Mouse (Mus musculus) limb, embryonic 13.5 days (tissue): ENCODE results near the gene C2. TPM values are rescaled to one million over a fixed set of nuclear protein-coding genes. Genes with fewer than 3 reads are reported as not detected.

Experiments used
- ATAC-seq: fragments of 200-750 bp; cut with Nextera tagmentation; 2 replicates; pipeline ENCODE4 v1.8.0; 2017; ENCODE audit warnings: low read depth, moderate number of reproducible peaks, moderate TSS enrichment; ENCODE audit not compliant: low FRiP score
- H3K27ac ChIP-seq: fragments of 300-500 bp; sonication (generic); 2 replicates; pipeline ENCODE4 v1.5.1; 2015; ENCODE audit warnings: inconsistent platforms, mild to moderate bottlenecking, moderate library complexity
- H3K27me3 ChIP-seq: fragments of 300-500 bp; sonication (generic); 2 replicates; pipeline ENCODE4 v1.6.1; 2015; ENCODE audit warnings: mild to moderate bottlenecking, inconsistent platforms
- H3K36me3 ChIP-seq: fragments of 300-500 bp; sonication (generic); 2 replicates; pipeline ENCODE4 v1.6.1; 2015; ENCODE audit warnings: inconsistent platforms, mild to moderate bottlenecking, moderate library complexity
- H3K4me1 ChIP-seq: fragments of 300-500 bp; sonication (generic); 2 replicates; pipeline ENCODE4 v1.6.1; 2015; ENCODE audit warnings: inconsistent platforms
- H3K4me2 ChIP-seq: fragments of 300-500 bp; sonication (generic); replicated peaks from 2 replicates; pipeline ENCODE4 v1.6.1; 2015; ENCODE audit warnings: inconsistent platforms, mild to moderate bottlenecking, moderate library complexity
- H3K4me3 ChIP-seq: fragments of 300-500 bp; sonication (generic); 2 replicates; pipeline ENCODE4 v1.5.1; 2015; ENCODE audit warnings: moderate library complexity, mild to moderate bottlenecking, inconsistent platforms
- H3K9ac ChIP-seq: fragments of 300-500 bp; sonication (generic); 2 replicates; pipeline ENCODE4 v1.6.1; 2015; ENCODE audit warnings: mild to moderate bottlenecking, inconsistent platforms
- H3K9me3 ChIP-seq: fragments of 300-500 bp; sonication (generic); 2 replicates; pipeline ENCODE4 v1.6.1; 2016; ENCODE audit warnings: inconsistent platforms
- WGBS: fragments of 180-500 bp; shearing (Covaris S2); methylation state at CpG from one replicate; pipeline ENCODE4 v1.1.7; 2015; 5-methylcytosine and 5-hydroxymethylcytosine counted together
- polyA plus RNA-seq: library from polyadenylated mRNA; unstranded; fragments of >200 nt; fragmentation: Nextera tagmentation; extraction: Ambion mirVana; gene quantifications from 2 replicates; pipeline ENCODE4 v1.2.1, GENCODE M21; 2015

C2 gene
- polyA plus RNA-seq, 1 experiment from 2014 or later = 1.6 TPM

- no peak overlapping the region for H3K9ac ChIP-seq
- no peaks in the 10 kb centered on the region for H3K9me3 ChIP-seq
- H3K4me2 ChIP-seq = no peak overlapping the region
- WGBS = 98% methylated on average over 2 of the region's 2 CpGs
- H3K4me1 ChIP-seq = peaks cover 19% of the 10 kb centered on the region
- H3K27ac ChIP-seq = no peak overlapping the region
- no peak overlapping the region for H3K4me3 ChIP-seq
- H3K36me3 ChIP-seq = peaks cover 8% of the 10 kb centered on the region
- no peak for ATAC-seq
- H3K27me3 ChIP-seq = no peaks in the 10 kb centered on the region
Measured at GRCm38 (mm10) chr17:34891377-34891776, 6.7 kb downstream of the C2 start.

DNA sequence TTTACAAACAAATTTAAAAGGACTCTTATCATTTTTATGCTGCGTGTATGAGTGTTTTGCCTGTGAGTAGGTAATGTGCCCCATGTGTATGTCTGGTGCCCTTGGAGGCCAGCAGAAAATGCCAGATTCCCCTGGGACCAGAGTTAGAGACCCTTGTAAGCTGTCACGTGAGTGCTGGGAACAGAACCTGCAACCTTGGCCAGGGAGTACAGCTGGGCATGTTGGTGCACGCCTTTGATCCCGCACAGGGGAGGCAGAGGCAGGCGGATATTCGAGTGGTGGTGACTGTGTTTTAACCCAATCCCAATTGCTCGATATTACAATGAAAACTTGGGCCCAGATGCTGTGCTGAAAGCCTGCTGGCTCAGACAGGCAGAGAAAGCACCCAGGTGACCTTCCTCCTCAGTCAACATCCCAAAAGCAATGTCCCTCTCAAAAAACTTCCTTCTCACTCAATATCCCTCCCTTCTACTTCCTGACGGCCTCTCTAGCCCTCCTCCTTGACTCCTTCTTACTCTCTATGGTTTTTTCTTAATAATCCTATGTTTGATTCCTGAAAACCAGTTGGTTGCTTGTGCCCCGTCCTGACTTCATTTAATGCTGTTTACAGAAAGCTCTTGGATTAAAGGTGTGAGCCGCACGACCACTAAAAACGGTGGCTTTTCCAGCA is 7.9 kb downstream of the C2 start:
- no peaks in the 10 kb centered on the region for H3K27me3 ChIP-seq
- ATAC-seq = no peak
- peaks cover 7% of the 10 kb centered on the region for H3K4me1 ChIP-seq
- H3K4me2 ChIP-seq = no peak overlapping the region
- H3K4me3 ChIP-seq = no peak overlapping the region
- WGBS = 81% methylated on average over 12 of the region's 12 CpGs
- H3K27ac ChIP-seq = no peak overlapping the region
- H3K36me3 ChIP-seq = no peaks in the 10 kb centered on the region
- no peaks in the 10 kb centered on the region for H3K9me3 ChIP-seq
- H3K9ac ChIP-seq = no peak overlapping the region

- no peak overlapping the region for H3K9ac ChIP-seq
- WGBS = 87% methylated on average over 5 of the region's 5 CpGs
- H3K4me2 ChIP-seq = no peak overlapping the region
Measured at GRCm38 (mm10) chr17:34887942-34888341, 10.1 kb downstream of the C2 start.

DNA sequence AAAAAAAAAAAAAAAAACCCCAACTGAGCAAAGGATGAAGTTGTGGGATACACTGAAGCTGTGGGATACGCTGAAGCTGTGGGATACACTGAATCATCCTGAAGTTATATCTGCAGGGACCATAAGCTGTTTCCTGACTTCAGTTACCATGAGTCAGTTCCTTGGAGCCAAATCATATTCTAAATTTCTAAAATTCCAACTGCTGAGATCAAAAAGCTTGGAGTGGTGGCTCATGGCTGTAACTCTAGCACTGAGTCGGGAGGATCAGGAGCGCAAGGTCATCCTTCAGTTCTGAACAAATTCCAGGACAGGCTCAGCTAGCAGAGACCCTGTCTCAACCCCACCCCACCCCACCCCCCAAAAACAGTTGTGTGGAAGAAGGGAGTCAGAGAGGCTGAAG is 12.4 kb downstream of the C2 start:
- H3K4me3 ChIP-seq = no peak overlapping the region
- no peak overlapping the region for H3K9ac ChIP-seq
- H3K9me3 ChIP-seq = no peaks in the 10 kb centered on the region
- no peaks in the 10 kb centered on the region for H3K4me1 ChIP-seq
- H3K36me3 ChIP-seq = no peaks in the 10 kb centered on the region
- H3K27ac ChIP-seq = no peak overlapping the region
- no peak for ATAC-seq
- 73% methylated on average over 3 of the region's 3 CpGs for WGBS
- H3K4me2 ChIP-seq = no peak overlapping the region
- peaks cover 13% of the 10 kb centered on the region for H3K27me3 ChIP-seq

More at GRCm38 (mm10) chr17:34887942-34888341, 10.1 kb downstream of the C2 start:
- ATAC-seq = no peak
- no peak overlapping the region for H3K4me3 ChIP-seq
- no peaks in the 10 kb centered on the region for H3K27me3 ChIP-seq
- no peaks in the 10 kb centered on the region for H3K9me3 ChIP-seq
- H3K4me1 ChIP-seq = no peaks in the 10 kb centered on the region
- H3K27ac ChIP-seq = no peak overlapping the region
- no peaks in the 10 kb centered on the region for H3K36me3 ChIP-seq

GRCm38 (mm10) chr17:34884704-34885103 is 13.4 kb downstream of the C2 start:
- no peaks in the 10 kb centered on the region for H3K9me3 ChIP-seq
- no peak overlapping the region for H3K4me3 ChIP-seq
- H3K36me3 ChIP-seq = no peaks in the 10 kb centered on the region
- no peak overlapping the region for H3K9ac ChIP-seq
- no peaks in the 10 kb centered on the region for H3K4me1 ChIP-seq
- no peak overlapping the region for H3K4me2 ChIP-seq
- no peak for ATAC-seq
- no peak overlapping the region for H3K27ac ChIP-seq
- 89% methylated on average over 6 of the region's 6 CpGs for WGBS
- peaks cover 16% of the 10 kb centered on the region for H3K27me3 ChIP-seq

DNA sequence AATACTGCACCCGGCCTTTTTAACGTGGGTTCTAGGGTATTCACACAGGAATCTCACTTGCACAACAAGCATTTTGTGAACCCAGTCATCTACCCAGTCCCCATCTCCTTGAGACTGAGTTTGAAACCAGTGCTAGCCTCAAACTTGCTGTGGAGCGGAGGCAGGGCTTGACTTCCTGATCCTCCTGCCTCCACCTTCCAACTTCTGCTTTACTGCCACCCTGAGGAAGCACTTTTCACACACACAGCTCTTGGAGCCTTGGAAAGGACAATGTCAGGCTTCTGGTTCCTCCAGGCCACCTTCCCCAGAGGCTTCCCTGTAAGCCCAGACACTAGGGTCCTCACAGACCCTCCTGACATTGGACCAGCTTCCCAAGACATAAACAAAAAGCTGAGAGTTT is 14.7 kb downstream of the C2 start:
- Histone ChIP-seq H3K27me3 (peaks cover 16% of the 10 kb centered on the region), H3K27ac (no peak overlapping the region; the same call in 1 of the 2 replicates), H3K4me3 (no peak overlapping the region), H3K4me1 (0 out of 2 replicates have a peak, but pooled peaks cover 4% of the 10 kb centered on the region), H3K9me3 (no peaks in the 10 kb centered on the region), H3K4me2 (no peak overlapping the region), H3K9ac (no peak overlapping the region), H3K36me3 (no peaks in the 10 kb centered on the region)
- 69% methylated on average over 3 of the region's 3 CpGs for WGBS
- ATAC-seq = no peak

GRCm38 (mm10) chr17:34881683-34882310 is 16.3 kb downstream of the C2 start, which contains the start of gene Gm20547:
Gm20547 (minus strand) TSS chr17:34882042.
- Histone ChIP-seq H3K9ac (peak within 1 kb of the TSS; percentile 35; the same call in 1 of the 2 replicates), H3K36me3 (no peaks in the 10 kb centered on the region), H3K27ac (no peak within 1 kb of the TSS; the same call in 1 of the 2 replicates), H3K4me1 (0 out of 2 replicates have a peak, but pooled peaks cover 4% of the 10 kb centered on the region), H3K27me3 (peaks cover 16% of the 10 kb centered on the region), H3K4me2 (peak within 1 kb of the TSS; percentile 14; the same call in 1 of the 2 replicates), H3K4me3 (no peak within 1 kb of the TSS), H3K9me3 (no peaks in the 10 kb centered on the region)
- no peak for ATAC-seq
- WGBS = 9% methylated on average over 15 of the region's 15 CpGs

- Histone ChIP-seq H3K4me2 (no peak overlapping the region), H3K9me3 (no peaks in the 10 kb centered on the region), H3K4me1 (0 out of 2 replicates have a peak, but pooled peaks cover 4% of the 10 kb centered on the region), H3K27ac (no peak overlapping the region), H3K4me3 (no peak overlapping the region), H3K27me3 (peaks cover 16% of the 10 kb centered on the region), H3K9ac (no peak overlapping the region), H3K36me3 (no peaks in the 10 kb centered on the region)
- ATAC-seq = no peak
Measured at GRCm38 (mm10) chr17:34881166-34881565, 16.9 kb downstream of the C2 start.

DNA sequence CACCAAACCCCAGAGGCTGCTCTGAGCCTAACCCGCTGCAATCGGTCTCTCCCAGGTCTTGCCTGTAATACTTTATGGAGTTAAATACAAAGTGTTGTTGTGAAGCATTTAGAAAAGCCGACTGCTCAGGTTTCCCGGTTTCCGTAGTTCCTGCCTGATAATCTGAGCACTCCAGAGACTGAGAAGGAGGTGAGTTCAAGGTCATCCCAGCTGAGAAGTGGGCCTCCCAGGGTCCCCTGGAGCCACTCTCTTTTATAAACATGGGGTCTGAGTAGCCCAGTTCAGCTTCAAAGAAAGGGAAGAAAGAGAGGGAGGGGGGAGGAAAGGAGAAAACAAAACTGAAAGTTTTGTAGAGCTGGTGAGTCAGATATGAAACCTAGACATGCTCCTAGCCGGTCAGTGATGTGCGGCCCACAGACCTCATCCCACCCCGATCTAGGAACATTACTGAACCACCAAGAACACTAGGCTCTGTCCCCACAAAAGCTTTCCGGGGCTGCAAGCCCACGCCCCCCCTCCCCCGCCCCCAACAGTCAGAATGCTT is 18.7 kb downstream of the C2 start, which contains the start of gene Zbtb12:
Gene Zbtb12 (plus strand): TSS at position 148 of the 544 bp plus-strand sequence.
- 0 out of 2 replicates have a peak, but pooled peaks cover 4% of the 10 kb centered on the region for H3K4me1 ChIP-seq
- H3K36me3 ChIP-seq = no peaks in the 10 kb centered on the region
- 53% methylated on average over 11 of the region's 11 CpGs for WGBS
- no peak within 1 kb of the TSS for H3K27ac ChIP-seq
- peaks cover 16% of the 10 kb centered on the region for H3K27me3 ChIP-seq
- no peaks in the 10 kb centered on the region for H3K9me3 ChIP-seq
- no peak within 1 kb of the TSS for H3K4me3 ChIP-seq
- ATAC-seq = no peak
- H3K9ac ChIP-seq = no peak within 1 kb of the TSS; the same call in 1 of the 2 replicates
- H3K4me2 ChIP-seq = no peak within 1 kb of the TSS

DNA sequence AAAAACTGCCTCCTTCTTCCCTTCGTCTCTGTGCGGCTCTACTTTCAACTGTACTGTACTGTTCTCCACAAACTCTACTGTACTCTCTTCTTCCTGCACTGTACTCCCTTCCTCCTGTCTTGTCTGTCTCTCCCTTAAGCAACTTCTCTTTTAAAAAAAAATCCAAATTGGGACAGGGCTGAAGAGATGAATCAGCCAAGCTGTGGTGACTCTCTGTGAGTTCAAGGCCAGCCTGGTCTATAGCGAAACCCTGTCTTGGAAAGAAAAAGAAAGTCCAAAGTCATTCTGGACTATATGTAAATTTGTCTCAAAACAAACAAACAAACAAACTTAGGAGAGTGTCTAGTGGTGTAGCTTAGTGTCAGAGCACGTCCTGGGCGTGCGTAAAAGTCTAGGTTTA is 23.7 kb downstream of the C2 start:
- 86% methylated on average over 6 of the region's 6 CpGs for WGBS

GRCm38 (mm10) chr17:34865981-34866380 is 32.1 kb downstream of the C2 start:
- Histone ChIP-seq H3K9me3 (no peaks in the 10 kb centered on the region), H3K27ac (no peak overlapping the region), H3K36me3 (no peaks in the 10 kb centered on the region), H3K9ac (no peak overlapping the region), H3K27me3 (peaks cover 4% of the 10 kb centered on the region; the same call in 1 of the 2 replicates), H3K4me2 (no peak overlapping the region), H3K4me1 (no peaks in the 10 kb centered on the region), H3K4me3 (no peak overlapping the region)
- 53% methylated on average over 7 of the region's 7 CpGs for WGBS
- ATAC-seq = no peak

More for the DNA sequence above, 23.7 kb downstream of the C2 start:
- ATAC-seq = no peak
- Histone ChIP-seq H3K36me3 (no peaks in the 10 kb centered on the region), H3K9ac (no peak overlapping the region), H3K27me3 (peaks cover 3% of the 10 kb centered on the region; the same call in 1 of the 2 replicates), H3K9me3 (no peaks in the 10 kb centered on the region), H3K4me1 (0 out of 2 replicates have a peak, but pooled peaks cover 2% of the 10 kb centered on the region), H3K4me2 (no peak overlapping the region), H3K4me3 (no peak overlapping the region), H3K27ac (no peak overlapping the region)

DNA sequence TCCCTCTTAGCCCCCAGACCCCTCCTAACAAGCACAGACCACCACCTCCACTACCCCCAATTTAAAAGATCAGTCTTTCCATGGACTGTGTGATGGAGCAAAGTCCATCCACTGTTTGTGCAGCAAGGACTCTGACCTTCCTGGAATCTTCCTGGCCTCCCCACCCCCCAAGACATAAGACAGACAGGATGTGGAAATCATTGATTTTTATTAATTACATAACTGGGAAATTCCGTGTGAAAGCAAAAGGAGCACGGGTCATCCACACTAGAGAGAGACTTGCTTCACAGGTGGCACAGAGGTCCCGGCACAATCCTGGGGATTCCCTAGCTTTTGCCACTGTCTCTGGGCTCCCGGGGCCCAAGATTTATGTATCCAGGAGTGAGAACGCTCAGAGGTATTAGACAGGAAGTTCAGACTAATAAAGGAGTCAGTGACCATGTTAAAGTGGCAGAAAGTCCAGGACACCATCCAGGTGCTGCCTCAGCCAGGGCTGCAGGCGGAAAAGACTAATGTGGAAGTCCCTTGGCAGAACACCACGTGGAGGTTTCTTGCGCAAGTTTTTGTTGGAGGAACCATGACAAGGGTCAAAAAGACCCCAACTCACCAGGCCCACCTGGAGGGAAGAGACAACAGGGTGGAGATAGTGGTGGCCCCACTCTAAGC is 35.5 kb downstream of the C2 start, which contains the start of gene Cfb:
Gene Cfb (minus strand): TSS at position 103 of the 666 bp plus-strand sequence.
- no peak within 1 kb of the TSS for H3K4me3 ChIP-seq
- H3K4me2 ChIP-seq = no peak within 1 kb of the TSS
- H3K36me3 ChIP-seq = peaks cover 8% of the 10 kb centered on the region
- H3K27me3 ChIP-seq = peaks cover 4% of the 10 kb centered on the region; the same call in 1 of the 2 replicates
- 54% methylated on average over 8 of the region's 8 CpGs for WGBS
- H3K27ac ChIP-seq = no peak within 1 kb of the TSS
- H3K9me3 ChIP-seq = no peaks in the 10 kb centered on the region
- peak within 1 kb of the TSS; percentile 10 for H3K9ac ChIP-seq
- no peaks in the 10 kb centered on the region for H3K4me1 ChIP-seq
- no peak for ATAC-seq
